Mouse (Mus musculus): Measurements from ENCODE around the gene Ahrr.

- TF ChIP-seq POLR2A (IDR thresholded peaks at IDR 0.05; ENCODE audit: insufficient read depth, low read depth, low read length) (no peak), CTCF (IDR thresholded peaks at IDR 0.05; ENCODE audit: insufficient read depth, low read depth, low read length) (no peak)
These were observed 109.0 kb downstream of the Ahrr start for GRCm38 (mm10) chr13:74183011-74183695.
